Comparison of ENCODE assay signal across 23 mouse cellular contexts in the genomic region with DNA sequence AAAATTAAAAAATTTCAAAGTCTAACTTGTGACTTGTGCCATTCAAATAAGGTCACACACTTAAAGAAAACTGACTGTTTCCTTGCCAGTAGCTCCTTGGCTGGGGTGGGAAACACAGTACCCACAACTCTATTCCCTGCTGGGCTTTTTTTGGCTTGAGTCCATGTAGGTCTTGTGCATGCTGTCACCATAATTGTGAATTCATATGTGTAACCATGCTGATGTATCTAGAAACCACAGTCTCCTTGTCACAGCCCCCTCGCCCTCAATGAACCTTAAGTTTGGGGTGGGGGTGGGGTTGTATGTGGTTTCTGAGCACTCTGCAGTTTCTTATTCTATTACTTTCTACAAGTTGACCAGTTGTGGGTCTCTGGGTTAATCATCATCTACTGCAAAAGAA. TPM values are rescaled to one million over a fixed set of nuclear protein-coding genes. Genes with fewer than 3 reads are reported as not detected.
"Had no signal": no experiment of that assay in that cellular context is flagged by ENCODE, and none has a peak within 500 bp of the region (broad histone marks: within the 10 kb centered on the region; RNA-seq: fewer than 3 reads in every experiment).

No protein-coding gene starts in this region.

- H3K9me3 ChIP-seq: kidney, embryonic 15.5 days; limb, embryonic 13.5 days; liver, embryonic 15.5 days; neural tube, embryonic 13.5 days had no signal

- H3K4me3 ChIP-seq: kidney, embryonic 15.5 days; limb, embryonic 13.5 days; liver, embryonic 15.5 days; neural tube, embryonic 13.5 days had no signal

- H3K4me2 ChIP-seq: kidney, embryonic 15.5 days; limb, embryonic 13.5 days; liver, embryonic 15.5 days; lung, embryonic 14.5 days; neural tube, embryonic 13.5 days had no signal

- H3K27me3 ChIP-seq: kidney, embryonic 15.5 days; limb, embryonic 13.5 days; liver, embryonic 15.5 days; neural tube, embryonic 13.5 days had no signal

- DNase-seq: kidney, adult 18-20 months; kidney, postnatal 14 days; layer of hippocampus, postnatal 36 days; lung, embryonic 14.5 days; lung, postnatal 10 days; lung, postnatal 4 days; midbrain, embryonic 14.5 days; right cerebral cortex, adult 18-20 months; right cerebral cortex, postnatal 25 days; thymus, adult 2 months; thymus, postnatal 25 days had no signal

- H3K9ac ChIP-seq: kidney, embryonic 15.5 days; limb, embryonic 13.5 days; liver, embryonic 15.5 days; lung, embryonic 14.5 days; neural tube, embryonic 13.5 days had no signal

- H3K36me3 ChIP-seq: kidney, embryonic 15.5 days; liver, embryonic 15.5 days; neural tube, embryonic 13.5 days had no signal

- H3K27ac ChIP-seq: kidney, embryonic 15.5 days; limb, embryonic 13.5 days; liver, embryonic 15.5 days; neural tube, embryonic 13.5 days had no signal

RNA-seq across cellular contexts. Expression of gene 4930544D05Rik, which starts 23.9 kb away (rescaled TPM):
- total RNA-seq: left cerebral cortex, postnatal 36 days; liver, adult 2 months; megakaryocyte-erythroid progenitor cell, adult 5-6 weeks had no signal
- polyA plus RNA-seq: intestine, embryonic 14.5 days; kidney, embryonic 15.5 days; large intestine, adult 2 months; limb, embryonic 13.5 days; liver, adult 2 months; liver, embryonic 15.5 days; lung, embryonic 14.5 days; midbrain, embryonic 14.5 days; neural tube, embryonic 13.5 days; small intestine, adult 2 months; stomach, embryonic 14.5 days had no signal

RNA-seq across cellular contexts. Expression of gene Chrne, which starts 27.3 kb away (rescaled TPM):
- total RNA-seq: layer of hippocampus, postnatal 36 days; left cerebral cortex, adult 8-10 months; left cerebral cortex, postnatal 36 days had no signal
- polyA plus RNA-seq: limb, embryonic 13.5 days; liver, embryonic 15.5 days; lung, embryonic 14.5 days; midbrain, embryonic 14.5 days; stomach, embryonic 14.5 days had no signal

RNA-seq across cellular contexts. Expression of gene Gp1ba, which starts 47.2 kb away (rescaled TPM):
- total RNA-seq: layer of hippocampus, postnatal 36 days; left cerebral cortex, adult 8-10 months; left cerebral cortex, postnatal 36 days; liver, adult 2 months had no signal
- polyA plus RNA-seq: large intestine, adult 2 months had no signal
